Mouse (Mus musculus): ENCODE results near the gene Ern2. TPM values are rescaled to one million over a fixed set of nuclear protein-coding genes. Genes with fewer than 3 reads are reported as not detected.

The Ern2 gene
- total RNA-seq (2014; fragmentation: Nextera tagmentation) (not detected in 2 replicates), total RNA-seq (2017) (not detected in 2 replicates)

- no peak for ATAC-seq (replicated peaks; ENCODE audit: poor library complexity, severe bottlenecking)
Observed at GRCm38 (mm10) chr7:122186043-122186442, at the start of gene Ern2. Ern2 (minus strand) TSS chr7:122186207.

GRCm38 (mm10) chr7:122230866-122231265 is 44.9 kb upstream of the Ern2 start:
- ATAC-seq (replicated peaks; ENCODE audit: poor library complexity, severe bottlenecking) = no peak

GRCm38 (mm10) chr7:122229916-122230315 is 43.9 kb upstream of the Ern2 start:
- no peak for ATAC-seq (replicated peaks; ENCODE audit: poor library complexity, severe bottlenecking)

GRCm38 (mm10) chr7:122229306-122229705 is 43.3 kb upstream of the Ern2 start:
- ATAC-seq (replicated peaks; ENCODE audit: poor library complexity, severe bottlenecking) = no peak

- ATAC-seq (replicated peaks; ENCODE audit: poor library complexity, severe bottlenecking) = no peak
Observed at GRCm38 (mm10) chr7:122226744-122227143, 40.7 kb upstream of the Ern2 start.

GRCm38 (mm10) chr7:122226020-122226742 is 40.2 kb upstream of the Ern2 start:
- no peak for ATAC-seq (replicated peaks; ENCODE audit: poor library complexity, severe bottlenecking)

GRCm38 (mm10) chr7:122219315-122219801 is 33.4 kb upstream of the Ern2 start, which contains the start of gene Chp2:
Chp2 (plus strand) TSS chr7:122219496.
- 0 out of 2 replicates have a peak, but pooled peaks have one; percentile 9 for ATAC-seq (replicated peaks; ENCODE audit: poor library complexity, severe bottlenecking)

GRCm38 (mm10) chr7:122208276-122209021 is 22.4 kb upstream of the Ern2 start:
- ATAC-seq (replicated peaks; ENCODE audit: poor library complexity, severe bottlenecking) = no peak

- peak; percentile 80 for ATAC-seq (replicated peaks; ENCODE audit: poor library complexity, severe bottlenecking)
Observed at GRCm38 (mm10) chr7:122206121-122206520, 20.1 kb upstream of the Ern2 start.

GRCm38 (mm10) chr7:122203936-122204335 is 17.9 kb upstream of the Ern2 start:
- ATAC-seq (replicated peaks; ENCODE audit: poor library complexity, severe bottlenecking) = no peak

- peak; percentile 70 for ATAC-seq (replicated peaks; ENCODE audit: poor library complexity, severe bottlenecking)
Observed at GRCm38 (mm10) chr7:122199296-122199695, 13.3 kb upstream of the Ern2 start.

- peak; percentile 83 for ATAC-seq (replicated peaks; ENCODE audit: poor library complexity, severe bottlenecking)
Observed at GRCm38 (mm10) chr7:122197306-122197705, 11.3 kb upstream of the Ern2 start.

- ATAC-seq (replicated peaks; ENCODE audit: poor library complexity, severe bottlenecking) = peak; percentile 57
Observed at GRCm38 (mm10) chr7:122196771-122197170, 10.8 kb upstream of the Ern2 start.

GRCm38 (mm10) chr7:122193919-122194318 is 7.9 kb upstream of the Ern2 start:
- no peak for ATAC-seq (replicated peaks; ENCODE audit: poor library complexity, severe bottlenecking)

GRCm38 (mm10) chr7:122191097-122191496 is 5.1 kb upstream of the Ern2 start:
- ATAC-seq (replicated peaks; ENCODE audit: poor library complexity, severe bottlenecking) = no peak

- ATAC-seq (replicated peaks; ENCODE audit: poor library complexity, severe bottlenecking) = peak; percentile 91
Observed at GRCm38 (mm10) chr7:122189484-122189883, 3.5 kb upstream of the Ern2 start.

- no peak for ATAC-seq (replicated peaks; ENCODE audit: poor library complexity, severe bottlenecking)
Observed at GRCm38 (mm10) chr7:122184569-122184968, 1.4 kb downstream of the Ern2 start.

- no peak for ATAC-seq (replicated peaks; ENCODE audit: poor library complexity, severe bottlenecking)
Observed at GRCm38 (mm10) chr7:122180720-122181119, 5.3 kb downstream of the Ern2 start.

GRCm38 (mm10) chr7:122171613-122172012 is 14.4 kb downstream of the Ern2 start:
- peak; percentile 69 for ATAC-seq (replicated peaks; ENCODE audit: poor library complexity, severe bottlenecking)

- no peak for ATAC-seq (replicated peaks; ENCODE audit: poor library complexity, severe bottlenecking)
Observed at GRCm38 (mm10) chr7:122170705-122171104, 15.3 kb downstream of the Ern2 start.

GRCm38 (mm10) chr7:122167203-122167602 is 18.8 kb downstream of the Ern2 start:
- ATAC-seq (replicated peaks; ENCODE audit: poor library complexity, severe bottlenecking) = no peak
